Mouse (Mus musculus) liver, adult 2 months (tissue): Measurements from ENCODE around the gene Kars.

Source experiments
- CTCF ChIP-seq: fragments of 200-500 bp; IDR thresholded peaks from 2 replicates; pipeline ENCODE4 v1.5.1; 2011; ENCODE audit warnings: low read depth, low read length, control low read depth
- POLR2A ChIP-seq: fragments of 200-500 bp; IDR thresholded peaks from 2 replicates; pipeline ENCODE4 v1.6.1; 2011; ENCODE audit warnings: low read length, control low read depth; ENCODE audit not compliant: insufficient read depth; ENCODE audit errors: extremely low read depth

- no peak for TF ChIP-seq CTCF
- TF ChIP-seq POLR2A, result no peak
Observed at GRCm38 (mm10) chr8:111955879-111956278, 55.2 kb downstream of the Kars start.
